Mouse (Mus musculus): ENCODE data around the gene Dnaja3.

DNA sequence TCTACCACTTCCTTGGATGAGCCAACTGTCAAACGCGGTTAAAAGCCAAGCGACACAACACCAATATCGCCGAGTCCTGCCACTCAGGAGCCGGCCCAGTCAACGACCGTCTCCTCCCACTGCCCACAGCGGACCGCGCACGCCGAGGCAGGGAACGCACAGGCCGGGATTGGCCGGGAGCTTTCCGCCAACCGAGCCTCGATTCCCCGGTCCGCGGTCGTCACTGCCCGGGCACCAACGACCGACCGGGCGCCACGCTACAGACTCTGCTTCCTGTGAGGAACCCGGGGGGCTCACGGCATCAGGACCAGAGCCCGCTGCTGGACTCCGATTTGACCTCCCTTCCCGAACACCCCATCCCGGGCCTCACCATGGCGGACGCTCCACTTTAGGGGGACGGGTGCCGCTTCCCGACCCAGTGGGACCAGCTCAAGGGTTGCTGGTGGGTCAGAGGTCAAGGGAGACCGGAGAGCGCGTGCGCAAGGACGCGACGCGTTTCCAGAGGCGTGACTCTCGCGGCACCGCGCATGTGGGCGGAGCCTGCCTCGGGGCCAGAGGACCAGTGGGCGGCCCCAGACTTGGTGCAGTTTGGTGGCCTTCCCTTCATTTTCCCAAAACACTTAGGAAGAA, 15.2 kb upstream of the Dnaja3 start, which contains the start of gene Pam16:
- TF ChIP-seq CTCF (IDR thresholded peaks at IDR 0.05; ENCODE audit: insufficient read depth, low read depth, low read length): no peak
- peak; percentile 80 for TF ChIP-seq POLR2A (IDR thresholded peaks at IDR 0.05; ENCODE audit: insufficient read depth, low read depth, low read length)

Measured in olfactory bulb, adult 2 months (tissue).